Mouse (Mus musculus) lung, postnatal 0 days (tissue): ENCODE measurements around the gene Zfp335. TPM values are rescaled to one million over a fixed set of nuclear protein-coding genes. Genes with fewer than 3 reads are reported as not detected.

Experiments used
- ATAC-seq: fragments of 200-750 bp; cut with Nextera tagmentation; 2 replicates; pipeline ENCODE4 v1.8.0; 2017; ENCODE audit warnings: moderate library complexity
- DNase-seq: peaks from one replicate; pipeline ENCODE4 v3.0.0-alpha.2; 2016; ENCODE audit warnings: low spot score
- H3K27ac ChIP-seq: fragments of 300-500 bp; sonication (generic); 2 replicates; pipeline ENCODE4 v1.5.1; 2014; ENCODE audit warnings: antibody characterized with exemption, mild to moderate bottlenecking, low read length, mixed read lengths
- H3K27me3 ChIP-seq: fragments of 300-500 bp; sonication (generic); replicated peaks from 2 replicates; pipeline ENCODE4 v1.6.1; 2014; ENCODE audit warnings: low read length, mixed read lengths; ENCODE audit not compliant: insufficient read depth
- H3K36me3 ChIP-seq: fragments of 300-500 bp; sonication (generic); 2 replicates; pipeline ENCODE4 v1.6.1; 2014; ENCODE audit warnings: low read length, mixed read lengths; ENCODE audit not compliant: insufficient read depth
- H3K4me1 ChIP-seq: fragments of 300-500 bp; sonication (generic); 2 replicates; pipeline ENCODE4 v1.6.1; 2014; ENCODE audit warnings: antibody characterized with exemption, low read depth, low read length, mixed read lengths; ENCODE audit not compliant: insufficient read depth
- H3K4me2 ChIP-seq: fragments of 300-500 bp; sonication (generic); replicated peaks from 2 replicates; pipeline ENCODE4 v1.6.1; 2014; ENCODE audit warnings: low read depth, mild to moderate bottlenecking, low read length, moderate library complexity, mixed read lengths
- H3K4me3 ChIP-seq: fragments of 300-500 bp; sonication (generic); 2 replicates; pipeline ENCODE4 v1.5.1; 2014; ENCODE audit warnings: low read depth, low read length
- H3K9ac ChIP-seq: fragments of 300-500 bp; sonication (generic); replicated peaks from 2 replicates; pipeline ENCODE4 v1.6.1; 2014; ENCODE audit warnings: low read depth, mild to moderate bottlenecking
- H3K9me3 ChIP-seq: fragments of 300-500 bp; sonication (generic); 2 replicates; pipeline ENCODE4 v1.6.1; 2016; ENCODE audit warnings: low read length, mixed read lengths
- CTCF ChIP-seq: IDR thresholded peaks from 2 replicates; pipeline ENCODE4 v1.5.1; 2016; ENCODE audit warnings: antibody characterized with exemption, mild to moderate bottlenecking
- EP300 ChIP-seq: IDR thresholded peaks from 2 replicates; pipeline ENCODE4 v1.6.1; 2016; ENCODE audit warnings: antibody characterized with exemption, mild to moderate bottlenecking, control low read depth
- WGBS: fragments of 180-500 bp; shearing (Covaris S2); extraction: QIAGEN DNeasy Blood & Tissue Kit; methylation state at CpG from one replicate; pipeline ENCODE4 v1.1.7; 2014; 5-methylcytosine and 5-hydroxymethylcytosine counted together
- polyA plus RNA-seq: library from polyadenylated mRNA; unstranded; fragments of >200 nt; fragmentation: Nextera tagmentation; extraction: Ambion mirVana; gene quantifications from 2 replicates; pipeline ENCODE4 v1.2.1, GENCODE M21; 2015

The Zfp335 gene
- polyA plus RNA-seq: 5.0 and 5.2 TPM in 2 replicates

- peak within 1 kb of the TSS; percentile 76 for H3K4me2 ChIP-seq
- peak within 1 kb of the TSS; percentile 81 for H3K4me3 ChIP-seq
- ATAC-seq (peak; percentile 89), DNase-seq (peak; percentile 96)
- peak within 1 kb of the TSS; percentile 83 for H3K9ac ChIP-seq
- H3K27me3 ChIP-seq: no peaks in the 10 kb centered on the region
- no peaks in the 10 kb centered on the region for H3K9me3 ChIP-seq
- 2% methylated on average over 71 of the region's 91 CpGs for WGBS
- peak; percentile 65 for TF ChIP-seq CTCF
- TF ChIP-seq EP300: peak; percentile 87
- H3K4me1 ChIP-seq: peaks cover 9% of the 10 kb centered on the region; the same call in 1 of the 2 replicates
- H3K36me3 ChIP-seq: peaks cover 28% of the 10 kb centered on the region
- peak within 1 kb of the TSS; percentile 97 for H3K27ac ChIP-seq
These were observed at the start of gene Zfp335 for GRCm38 (mm10) chr2:164911086-164912048. Zfp335 (minus strand) TSS chr2:164911757.

- 4% methylated on average over 21 of the region's 54 CpGs for WGBS
- peak; percentile 63 for ATAC-seq
- peak within 1 kb of the TSS; percentile 70 for H3K4me2 ChIP-seq
- H3K27ac ChIP-seq: no peak within 1 kb of the TSS
- no peaks in the 10 kb centered on the region for H3K9me3 ChIP-seq
- no peaks in the 10 kb centered on the region for H3K4me1 ChIP-seq
- H3K9ac ChIP-seq: no peak within 1 kb of the TSS
- no peaks in the 10 kb centered on the region for H3K27me3 ChIP-seq
- no peaks in the 10 kb centered on the region for H3K36me3 ChIP-seq
- no peak for TF ChIP-seq CTCF
- TF ChIP-seq EP300: no peak
- peak; percentile 50 for DNase-seq
- peak within 1 kb of the TSS; percentile 34 for H3K4me3 ChIP-seq
These were observed 49.3 kb upstream of the Zfp335 start, which contains the start of gene Slc12a5 for GRCm38 (mm10) chr2:164960716-164961441. Slc12a5 (plus strand) TSS chr2:164960802.

- ATAC-seq: no peak
- 61% methylated on average over 9 of the region's 9 CpGs for WGBS
- TF ChIP-seq EP300: no peak
- peak; percentile 17; the same call in 1 of the 2 replicates for TF ChIP-seq CTCF
- H3K27me3 ChIP-seq: no peaks in the 10 kb centered on the region
- no peak for DNase-seq
- no peak overlapping the region for H3K4me2 ChIP-seq
- H3K9me3 ChIP-seq: no peaks in the 10 kb centered on the region
- no peaks in the 10 kb centered on the region for H3K4me1 ChIP-seq
- no peak overlapping the region for H3K9ac ChIP-seq
- no peaks in the 10 kb centered on the region for H3K36me3 ChIP-seq
- H3K27ac ChIP-seq: no peak overlapping the region
- no peak overlapping the region for H3K4me3 ChIP-seq
These were observed 46.2 kb upstream of the Zfp335 start for GRCm38 (mm10) chr2:164957548-164958315.

GRCm38 (mm10) chr2:164956195-164956594 lies 44.6 kb upstream of the Zfp335 start:
- H3K9me3 ChIP-seq: no peaks in the 10 kb centered on the region
- H3K4me3 ChIP-seq: no peak overlapping the region
- no peaks in the 10 kb centered on the region for H3K4me1 ChIP-seq
- no peak overlapping the region for H3K4me2 ChIP-seq
- ATAC-seq (no peak), DNase-seq (no peak)
- no peak for TF ChIP-seq EP300
- peaks cover 3% of the 10 kb centered on the region; the same call in 1 of the 2 replicates for H3K27me3 ChIP-seq
- no peaks in the 10 kb centered on the region for H3K36me3 ChIP-seq
- 14% methylated on average over 5 of the region's 5 CpGs for WGBS
- H3K27ac ChIP-seq: no peak overlapping the region
- H3K9ac ChIP-seq: no peak overlapping the region

GRCm38 (mm10) chr2:164955725-164956124 lies 44.2 kb upstream of the Zfp335 start:
- WGBS: 63% methylated on average over 4 of the region's 4 CpGs

More at GRCm38 (mm10) chr2:164955725-164956124, 44.2 kb upstream of the Zfp335 start:
- H3K4me2 ChIP-seq: no peak overlapping the region
- H3K36me3 ChIP-seq: no peaks in the 10 kb centered on the region
- ATAC-seq (no peak), DNase-seq (no peak)
- TF ChIP-seq CTCF (no peak), EP300 (no peak)
- H3K4me3 ChIP-seq: no peak overlapping the region
- no peak overlapping the region for H3K27ac ChIP-seq
- no peaks in the 10 kb centered on the region for H3K9me3 ChIP-seq
- H3K27me3 ChIP-seq: peaks cover 7% of the 10 kb centered on the region; the same call in 1 of the 2 replicates
- H3K9ac ChIP-seq: no peak overlapping the region
- H3K4me1 ChIP-seq: no peaks in the 10 kb centered on the region
